Mouse (Mus musculus) kidney, postnatal 36 days (tissue): Measurements from ENCODE around the gene Smim5.

ENCODE experiments used
- DNase-seq, 2 experiments: peaks; one replicate each; pipeline ENCODE4 v3.0.0; 2021 to 2022; ENCODE audit warnings: mixed read lengths in 2 of 2

Gene Smim5

DNA sequence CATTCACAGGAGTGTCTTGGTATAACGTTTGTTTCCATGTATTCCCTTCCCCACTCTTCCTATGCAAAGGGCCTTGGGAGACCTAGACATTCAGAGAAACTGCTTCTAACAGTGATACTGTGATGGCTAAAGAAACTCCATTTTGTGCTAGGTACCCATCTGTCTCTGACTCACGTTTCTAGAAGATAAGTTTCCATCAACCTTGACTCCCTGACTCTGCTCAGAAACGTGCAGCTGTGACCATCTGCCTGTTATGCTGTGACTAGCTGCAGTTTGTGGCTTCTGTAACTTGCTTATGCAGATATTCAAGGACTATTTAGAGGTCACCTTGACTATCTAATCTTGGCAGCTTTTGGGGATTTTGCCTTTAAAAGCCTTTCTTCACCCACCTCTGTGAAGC is 31.5 kb downstream of the Smim5 start:
- no peak for DNase-seq

DNA sequence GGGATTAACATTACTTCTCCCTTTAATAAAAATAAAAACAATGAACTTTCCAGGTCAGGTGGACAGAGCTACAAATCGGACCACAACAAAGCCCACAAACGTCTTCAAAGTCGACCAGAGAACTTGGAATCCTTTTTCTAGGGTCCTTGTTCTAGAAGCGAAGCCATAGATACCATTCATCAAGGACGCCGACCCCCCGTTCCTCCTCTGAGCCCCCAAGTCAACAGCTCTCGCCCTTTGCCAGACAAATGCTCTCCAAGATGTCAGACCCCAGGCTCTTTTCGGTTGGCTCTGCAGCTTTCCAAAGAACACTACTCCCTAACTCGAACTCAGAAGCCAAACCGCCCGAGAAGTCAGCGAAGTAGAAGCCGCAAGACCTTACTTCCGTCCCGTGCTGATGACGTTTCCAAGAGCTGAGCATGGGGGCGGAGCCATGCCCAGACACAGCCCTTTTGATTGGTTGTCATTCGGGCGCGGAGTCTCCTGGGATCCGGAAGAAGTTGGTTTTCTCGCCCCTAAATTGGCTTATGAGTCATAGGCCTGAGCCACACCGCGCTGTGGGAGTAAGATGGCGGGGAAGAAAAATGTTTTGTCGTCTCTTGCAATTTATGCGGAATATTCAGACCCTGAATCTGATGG is 33.5 kb downstream of the Smim5 start, which contains the start of the genes Sap30bp and Recql5:
TSS of gene Sap30bp (plus strand) at position 175 of the 639 bp plus-strand sequence.
TSS of gene Recql5 (minus strand) at position 370 of the 639 bp plus-strand sequence.
- peak; percentile 98 to 99 for DNase-seq

DNA sequence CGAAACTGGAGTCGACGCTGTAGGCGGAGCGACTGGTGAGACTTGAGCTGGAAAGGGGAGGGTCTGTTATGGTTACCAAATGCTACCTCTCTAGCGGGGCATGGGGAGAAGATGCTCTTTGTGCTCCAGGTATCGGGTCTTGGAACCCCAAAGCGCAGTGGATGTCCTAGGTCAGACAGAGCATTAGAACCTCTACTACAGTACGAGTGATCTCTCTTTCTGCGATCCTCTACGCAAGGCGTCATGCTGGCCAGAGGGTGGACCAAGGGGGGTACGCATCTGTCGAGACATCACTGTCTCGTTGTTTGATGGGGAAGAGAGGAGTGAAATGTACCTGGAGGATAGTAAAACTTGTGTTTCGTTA is 34.0 kb downstream of the Smim5 start:
- DNase-seq: no peak

DNA sequence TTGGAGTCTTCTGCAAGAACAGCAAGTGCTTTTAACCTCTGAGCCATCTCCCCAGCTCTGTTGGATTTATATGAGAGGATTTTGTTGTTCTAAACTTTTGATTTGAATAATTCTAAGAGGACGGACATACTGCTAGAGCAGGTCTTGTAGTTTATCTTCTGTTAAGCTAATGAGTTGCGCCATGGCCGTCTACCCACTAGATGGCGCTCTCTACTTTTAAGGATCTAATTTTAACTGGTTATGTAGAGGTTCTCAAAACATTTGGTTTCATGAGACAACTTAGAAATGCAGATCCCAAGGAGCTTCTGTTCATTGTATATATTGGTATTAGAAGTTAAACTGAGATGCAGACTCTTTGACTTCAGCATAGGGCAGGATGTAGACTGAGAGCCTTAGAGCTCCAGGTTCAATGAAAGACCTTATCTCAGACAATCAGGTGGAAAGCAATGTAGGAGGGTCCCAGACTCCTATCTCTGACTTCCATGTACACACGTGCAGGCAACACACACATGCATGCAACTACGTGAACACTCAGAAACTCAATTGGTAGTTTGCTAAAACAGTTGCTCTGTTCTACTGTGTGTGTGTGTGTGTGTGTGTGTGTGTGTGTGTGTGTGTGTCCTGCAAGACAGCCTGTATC is 40.0 kb downstream of the Smim5 start:
- DNase-seq: peak; percentile 72 to 84

DNA sequence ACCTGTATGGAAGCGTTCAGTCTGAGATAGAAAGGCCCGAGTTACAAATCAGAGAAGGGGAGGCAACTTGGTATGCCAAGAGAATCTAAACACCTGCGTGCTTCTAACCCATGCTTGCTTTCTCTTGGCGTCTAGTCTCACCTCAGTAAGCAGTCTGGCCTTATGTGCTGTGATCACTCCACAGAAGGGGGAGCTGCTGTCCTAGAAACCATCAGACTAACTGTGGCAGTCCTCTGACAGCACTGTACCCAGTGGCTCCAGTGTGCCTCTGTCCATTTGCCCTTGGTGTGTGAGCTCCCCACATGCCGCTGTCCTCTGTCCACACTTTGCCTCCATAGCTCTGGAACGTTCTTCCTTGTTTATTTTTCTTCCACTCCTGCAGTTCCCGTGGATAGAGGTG is 42.2 kb downstream of the Smim5 start:
- DNase-seq: no peak

DNA sequence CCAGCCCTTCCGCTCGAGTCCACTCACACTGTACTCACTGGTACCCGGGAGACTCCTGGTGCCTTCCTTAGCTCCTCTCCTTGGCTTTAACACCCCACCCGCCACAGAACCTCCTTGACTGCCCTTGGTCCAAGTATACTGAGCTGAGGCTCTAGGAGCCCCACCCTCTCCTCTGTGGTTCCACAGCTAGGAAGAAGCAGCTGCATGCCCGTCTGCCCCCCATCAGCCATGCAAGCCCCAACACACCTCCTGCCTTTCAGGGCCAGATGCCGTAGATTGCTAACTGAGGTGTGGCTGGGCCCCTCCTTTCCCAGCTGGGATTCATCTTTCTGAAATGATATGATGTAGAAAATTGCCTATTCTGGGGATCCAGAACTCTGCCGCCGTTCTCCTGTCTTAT is 45.5 kb downstream of the Smim5 start:
- no peak for DNase-seq

DNA sequence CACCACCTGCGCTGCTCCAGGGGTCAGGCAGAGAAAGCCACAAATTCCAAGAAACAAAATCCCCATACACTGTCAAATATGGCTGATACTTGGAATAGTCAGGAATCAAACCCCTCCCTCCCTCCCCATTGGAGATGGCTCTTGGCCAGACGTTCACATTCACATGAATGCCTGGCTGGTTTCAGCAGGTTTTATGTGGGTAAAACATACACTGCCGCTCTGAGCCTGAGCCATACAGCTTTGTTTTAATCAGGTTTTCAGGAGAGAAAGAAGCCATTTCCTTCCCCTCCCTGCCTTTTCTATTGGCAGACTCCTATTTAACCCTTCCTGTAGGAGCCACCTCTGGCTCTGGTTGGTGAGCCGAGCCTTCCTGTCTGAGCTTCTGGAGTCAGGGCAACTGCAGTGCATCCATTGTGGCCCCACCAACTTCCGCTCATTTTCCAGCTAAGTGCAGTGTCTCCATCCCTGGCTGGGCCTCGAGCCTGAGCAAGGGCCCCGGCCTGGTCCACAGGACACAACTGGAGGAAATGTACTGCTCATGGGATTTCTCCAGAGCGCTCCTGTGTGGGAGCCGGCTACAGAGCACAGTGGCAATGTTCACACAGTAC is 46.6 kb downstream of the Smim5 start:
- DNase-seq: peak; percentile 39 to 46

DNA sequence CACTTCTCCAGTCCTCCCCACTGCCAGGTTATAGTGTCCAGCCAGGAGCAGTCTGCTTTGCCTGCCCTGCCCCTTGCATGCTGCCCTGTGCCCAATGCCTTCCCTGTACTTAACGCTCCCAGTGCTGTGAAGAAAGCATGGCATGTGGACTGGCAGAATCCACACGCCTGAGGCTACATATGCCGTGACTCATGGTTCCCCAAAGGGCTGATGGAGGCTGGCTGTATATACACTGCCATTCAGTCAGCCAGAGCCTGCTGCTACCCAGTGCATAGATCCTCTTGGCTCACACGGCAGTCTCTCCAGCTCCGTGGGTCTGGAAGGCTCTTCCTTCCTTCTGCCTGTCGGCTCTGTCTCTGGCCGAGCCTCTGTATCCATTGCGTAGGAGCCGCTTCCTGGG is 48.5 kb downstream of the Smim5 start:
- no peak for DNase-seq

DNA sequence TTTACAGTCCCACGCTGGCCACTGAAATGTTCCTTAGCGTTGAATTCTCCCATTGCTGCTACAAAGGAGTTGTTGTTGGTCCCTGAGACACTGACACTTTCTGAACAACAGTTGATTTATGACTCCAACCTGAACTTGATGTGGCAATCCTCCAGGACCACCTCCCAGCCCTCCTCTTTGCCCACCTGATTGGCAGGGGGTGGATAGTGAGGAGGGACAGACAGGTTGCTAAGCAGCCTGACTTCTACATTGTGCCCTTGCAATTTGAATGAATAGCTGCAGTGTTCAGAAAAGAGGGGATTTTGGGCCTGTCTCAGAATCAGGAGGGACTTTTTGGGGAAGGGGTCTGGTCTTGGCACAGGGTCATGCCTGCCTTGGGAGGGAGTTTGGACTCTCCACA is 51.0 kb downstream of the Smim5 start:
- no peak for DNase-seq

DNA sequence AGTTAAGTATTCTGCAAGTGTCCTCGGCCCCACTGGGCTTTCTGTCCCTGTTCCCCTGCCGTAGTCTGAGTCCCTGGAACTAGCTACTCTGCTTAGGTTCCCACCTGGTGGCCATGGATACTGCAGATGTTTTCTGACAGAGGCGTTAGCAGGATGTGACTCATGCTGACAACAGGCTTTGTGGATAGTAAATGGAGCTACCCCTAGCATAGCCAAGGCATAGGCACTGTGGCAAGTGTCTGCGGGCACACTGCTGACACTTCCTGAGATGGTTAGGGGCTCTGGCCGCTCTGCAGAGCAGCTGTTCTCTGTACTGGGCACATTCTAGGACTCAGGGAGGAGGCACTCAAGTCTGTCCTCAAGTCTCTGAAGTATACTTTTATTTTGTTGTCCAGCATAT is 54.9 kb downstream of the Smim5 start:
- DNase-seq: no peak

DNA sequence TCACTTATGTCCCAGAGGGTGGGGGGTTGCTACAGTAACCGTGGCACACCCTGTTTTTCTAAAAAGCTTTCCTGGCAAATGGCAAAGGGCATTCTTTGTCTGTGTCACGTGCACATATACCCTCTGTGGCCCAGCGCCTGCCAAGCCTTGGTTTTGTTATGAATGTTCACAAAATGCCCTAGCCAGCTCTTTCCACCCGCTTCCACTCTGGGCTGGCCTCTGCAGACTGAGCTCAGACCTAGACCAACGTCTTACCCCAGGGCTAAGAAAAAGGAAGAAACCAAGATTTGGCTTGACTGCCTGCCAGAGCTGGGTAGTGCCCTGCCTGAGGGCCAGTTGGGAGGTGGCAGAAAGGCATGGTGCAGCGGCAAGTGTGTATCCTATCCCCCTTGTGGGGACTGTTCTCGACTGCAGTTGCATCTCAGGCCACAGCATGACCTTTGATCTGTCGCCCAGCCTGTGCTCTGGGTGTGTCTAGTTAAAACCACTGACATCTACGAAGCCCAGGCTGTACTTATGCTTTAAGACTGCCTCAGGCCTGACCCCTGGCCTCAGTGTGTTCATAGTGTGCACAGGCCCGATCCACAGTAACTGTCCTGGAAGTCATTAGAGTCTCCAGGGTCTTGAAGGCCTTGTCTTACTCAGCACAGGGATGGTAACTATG is 55.6 kb downstream of the Smim5 start:
- DNase-seq: peak; percentile 57 to 68
